Comparison of ENCODE assay signal across 24 mouse cellular contexts in genomic region chr5:115060067-115060695, GRCm38 (mm10). TPM values are rescaled to one million over a fixed set of nuclear protein-coding genes. Genes with fewer than 3 reads are reported as not detected.
DNase-seq lines count a peak whose midpoint lies in the region; ATAC-seq and TF ChIP-seq lines count a peak whose summit lies in the region.
"Had no signal": no experiment of that assay in that cellular context is flagged by ENCODE, and none has a peak within 500 bp of the region (broad histone marks: within the 10 kb centered on the region; RNA-seq: fewer than 3 reads in every experiment).

No protein-coding gene starts in this region.

- DNase-seq in testis, postnatal 14 days (ENCODE audit: low spot score): no peak
- DNase-seq in liver, postnatal 0 days: no peak
- no peak for DNase-seq in right cerebral cortex, postnatal 36 days (ENCODE audit: low spot score in 2 of 2)
- no peak for DNase-seq in cerebellum, postnatal 14 days
- DNase-seq: adrenal gland, postnatal 10 days; cerebellum, adult 18-20 months; cerebellum, postnatal 25 days; heart, adult 11 months; heart, postnatal 10 days; kidney, adult 11 months; kidney, postnatal 4 days; layer of hippocampus, adult 9-11 months had no signal

- ATAC-seq in intestine, postnatal 0 days: peak; percentile 62
- no peak for ATAC-seq in intestine, embryonic 16.5 days
- ATAC-seq in liver, postnatal 0 days: 0 out of 2 replicates have a peak, but pooled peaks have one; percentile 24
- ATAC-seq: forebrain, embryonic 13.5 days; hindbrain, postnatal 0 days; Patski had no signal

- 67% methylated on average over 8 of the region's 8 CpGs for WGBS in intestine, postnatal 0 days
- WGBS in intestine, embryonic 16.5 days: 77% methylated on average over 8 of the region's 8 CpGs
- 76% methylated on average over 8 of the region's 8 CpGs for WGBS in liver, postnatal 0 days (ENCODE audit: insufficient replicate concordance)

- H3K4me2 ChIP-seq in intestine, postnatal 0 days (replicated peaks; ENCODE audit: low read depth): no peak overlapping the region
- H3K4me2 ChIP-seq in intestine, embryonic 16.5 days (ENCODE audit: low read depth, low read length): no peak overlapping the region
- H3K4me2 ChIP-seq in liver, postnatal 0 days (ENCODE audit: low read depth, low read length): peak overlapping the region; percentile 35; the same call in 1 of the 2 replicates
- H3K4me2 ChIP-seq: forebrain, embryonic 13.5 days; heart, embryonic 12.5 days; kidney, embryonic 15.5 days; limb, embryonic 15.5 days had no signal

- H3K36me3 ChIP-seq in intestine, postnatal 0 days (ENCODE audit: control insufficient read depth, insufficient read depth): peaks cover 9% of the 10 kb centered on the region; the same call in 1 of the 2 replicates
- 0 out of 2 replicates have a peak, but pooled peaks cover 2% of the 10 kb centered on the region for H3K36me3 ChIP-seq in intestine, embryonic 16.5 days (ENCODE audit: control insufficient read depth, insufficient read depth, low read length)
- peaks cover 2% of the 10 kb centered on the region for H3K36me3 ChIP-seq in testis, adult 2 months (ENCODE audit: control insufficient read depth, insufficient read depth, low read length)
- peaks cover 19% of the 10 kb centered on the region for H3K36me3 ChIP-seq in liver, postnatal 0 days (replicated peaks; ENCODE audit: insufficient read depth, low read length)

- no peaks in the 10 kb centered on the region for H3K27me3 ChIP-seq in intestine, postnatal 0 days (replicated peaks; ENCODE audit: control insufficient read depth, insufficient read depth, low read length)
- no peaks in the 10 kb centered on the region for H3K27me3 ChIP-seq in intestine, embryonic 16.5 days (replicated peaks; ENCODE audit: control insufficient read depth, insufficient read depth, low read length)
- no peaks in the 10 kb centered on the region for H3K27me3 ChIP-seq in testis, adult 2 months (ENCODE audit: control insufficient read depth, insufficient read depth, low read length)
- no peaks in the 10 kb centered on the region for H3K27me3 ChIP-seq in liver, postnatal 0 days (ENCODE audit: insufficient read depth, low read length)
- H3K27me3 ChIP-seq: forebrain, embryonic 13.5 days; heart, embryonic 12.5 days; kidney, embryonic 15.5 days; limb, embryonic 15.5 days; Patski had no signal

- H3K9me3 ChIP-seq in intestine, postnatal 0 days (ENCODE audit: control insufficient read depth): no peaks in the 10 kb centered on the region
- H3K9me3 ChIP-seq in intestine, embryonic 16.5 days (ENCODE audit: control insufficient read depth, low read length): no peaks in the 10 kb centered on the region
- H3K9me3 ChIP-seq in liver, postnatal 0 days (ENCODE audit: low read length): no peaks in the 10 kb centered on the region
- H3K9me3 ChIP-seq: forebrain, embryonic 13.5 days; heart, embryonic 12.5 days; kidney, embryonic 15.5 days; limb, embryonic 15.5 days; midbrain, embryonic 10.5 days had no signal

- H3K9ac ChIP-seq in intestine, postnatal 0 days (ENCODE audit: low read depth, low read length): no peak overlapping the region
- no peak overlapping the region for H3K9ac ChIP-seq in intestine, embryonic 16.5 days (ENCODE audit: low read depth, low read length)
- no peak overlapping the region for H3K9ac ChIP-seq in liver, postnatal 0 days (replicated peaks)
- H3K9ac ChIP-seq: forebrain, embryonic 13.5 days; heart, embryonic 12.5 days; kidney, embryonic 15.5 days; limb, embryonic 15.5 days had no signal

- TF ChIP-seq EP300 in liver, postnatal 0 days (IDR thresholded peaks at IDR 0.05; ENCODE audit: low read depth): no peak

- H3K27ac ChIP-seq in intestine, postnatal 0 days (ENCODE audit: low read depth, low read length): peak overlapping the region; percentile 46
- H3K27ac ChIP-seq in intestine, embryonic 16.5 days (ENCODE audit: low read length): no peak overlapping the region
- H3K27ac ChIP-seq in testis, adult 2 months (ENCODE audit: control insufficient read depth, insufficient read depth, low read depth, low read length): peak overlapping the region; percentile 12; the same call in 1 of the 2 replicates
- H3K27ac ChIP-seq in liver, postnatal 0 days (ENCODE audit: low read depth): peak overlapping the region; percentile 67
- H3K27ac ChIP-seq: forebrain, embryonic 13.5 days; hindbrain, postnatal 0 days; kidney, embryonic 15.5 days; limb, embryonic 15.5 days; macrophage; midbrain, embryonic 10.5 days; stomach, postnatal 0 days had no signal

- no peak for TF ChIP-seq POLR2A in testis, adult 2 months (IDR thresholded peaks at IDR 0.05; ENCODE audit: control insufficient read depth, low read depth, low read length)

- H3K4me1 ChIP-seq in intestine, postnatal 0 days (replicated peaks; ENCODE audit: control insufficient read depth, insufficient read depth, low read length): peaks cover 9% of the 10 kb centered on the region; the same call in 1 of the 2 replicates
- H3K4me1 ChIP-seq in intestine, embryonic 16.5 days (ENCODE audit: control insufficient read depth, insufficient read depth, low read length): peaks cover 19% of the 10 kb centered on the region
- no peaks in the 10 kb centered on the region for H3K4me1 ChIP-seq in testis, adult 2 months (ENCODE audit: control insufficient read depth, insufficient read depth, low read length)
- H3K4me1 ChIP-seq in liver, postnatal 0 days (ENCODE audit: insufficient read depth): peaks cover 57% of the 10 kb centered on the region
- H3K4me1 ChIP-seq: forebrain, embryonic 13.5 days; midbrain, embryonic 10.5 days had no signal

- TF ChIP-seq CTCF in intestine, postnatal 0 days (IDR thresholded peaks at IDR 0.05; ENCODE audit: low read depth): no peak
- no peak for TF ChIP-seq CTCF in testis, adult 2 months (IDR thresholded peaks at IDR 0.05; ENCODE audit: control insufficient read depth, insufficient read depth, insufficient replicate concordance, low read depth, low read length)
- no peak for TF ChIP-seq CTCF in liver, postnatal 0 days (IDR thresholded peaks at IDR 0.05; ENCODE audit: low read depth)

- H3K4me3 ChIP-seq in intestine, postnatal 0 days (ENCODE audit: low read depth, low read length): no peak overlapping the region
- no peak overlapping the region for H3K4me3 ChIP-seq in intestine, embryonic 16.5 days (ENCODE audit: low read length)
- no peak overlapping the region for H3K4me3 ChIP-seq in testis, adult 2 months (ENCODE audit: control insufficient read depth, low read depth, low read length)
- no peak overlapping the region for H3K4me3 ChIP-seq in liver, postnatal 0 days (ENCODE audit: low read depth, low read length)
- H3K4me3 ChIP-seq: forebrain, embryonic 13.5 days; heart, embryonic 12.5 days; kidney, embryonic 15.5 days; limb, embryonic 15.5 days; midbrain, embryonic 10.5 days had no signal

RNA-seq across cellular contexts. Expression of gene Gm10401, which starts 37.9 kb away (rescaled TPM):
- 13.8 and 17.0 TPM in 2 replicates for polyA plus RNA-seq in intestine, postnatal 0 days (2015; fragmentation: Nextera tagmentation; extraction: Ambion mirVana)
- 17.6 and 22.0 TPM in 2 replicates for polyA plus RNA-seq in intestine, embryonic 16.5 days (2015; fragmentation: Nextera tagmentation; extraction: Ambion mirVana)
- not detected in 2 replicates for polyA plus RNA-seq in testis, adult 2 months (2012; rRNA removed)
- polyA plus RNA-seq in liver, postnatal 0 days (2015; fragmentation: Nextera tagmentation; extraction: Ambion mirVana): 6.0 and 6.6 TPM in 2 replicates
- polyA plus RNA-seq: Patski had no signal

RNA-seq across cellular contexts. Expression of gene Sppl3, which starts 49.2 kb away (rescaled TPM):
- 19.5 and 20.8 TPM in 2 replicates for polyA plus RNA-seq in intestine, postnatal 0 days (2015; fragmentation: Nextera tagmentation; extraction: Ambion mirVana)
- polyA plus RNA-seq in intestine, embryonic 16.5 days (2015; fragmentation: Nextera tagmentation; extraction: Ambion mirVana): 8.1 and 8.6 TPM in 2 replicates
- polyA plus RNA-seq in testis, adult 2 months (2012; rRNA removed): 88.6 and 93.9 TPM in 2 replicates
- polyA plus RNA-seq in liver, postnatal 0 days (2015; fragmentation: Nextera tagmentation; extraction: Ambion mirVana): 9.2 and 11.5 TPM in 2 replicates

RNA-seq across cellular contexts. Expression of gene Acads, which starts 59.0 kb away (rescaled TPM):
- polyA plus RNA-seq in intestine, postnatal 0 days (2015; fragmentation: Nextera tagmentation; extraction: Ambion mirVana): 100 and 113 TPM in 2 replicates
- 150 and 162 TPM in 2 replicates for polyA plus RNA-seq in intestine, embryonic 16.5 days (2015; fragmentation: Nextera tagmentation; extraction: Ambion mirVana)
- polyA plus RNA-seq in testis, adult 2 months (2012; rRNA removed): 11.2 and 12.1 TPM in 2 replicates
- polyA plus RNA-seq in liver, postnatal 0 days (2015; fragmentation: Nextera tagmentation; extraction: Ambion mirVana): 87.9 and 93.4 TPM in 2 replicates
